Mouse (Mus musculus) lung, adult 18-20 months (tissue): ENCODE results near the gene Evi2a.

Source experiments
- DNase-seq, 2 experiments: peaks; one replicate each; pipeline ENCODE4 v3.0.0; 2022; ENCODE audit warnings: mixed read lengths in 2 of 2

The Evi2a gene

GRCm38 (mm10) chr11:79524310-79524575 is 6.2 kb downstream of the Evi2a start:
- no peak for DNase-seq

- no peak for DNase-seq
These were observed 6.7 kb downstream of the Evi2a start, which contains the start of gene Evi2b for GRCm38 (mm10) chr11:79523560-79524309. TSS of gene Evi2b (minus strand) at chr11:79523762.

- no peak for DNase-seq
These were observed 7.5 kb downstream of the Evi2a start for GRCm38 (mm10) chr11:79522944-79523343.

- DNase-seq, result no peak
These were observed 8.5 kb downstream of the Evi2a start for GRCm38 (mm10) chr11:79521930-79522329.

GRCm38 (mm10) chr11:79520772-79521171 is 9.6 kb downstream of the Evi2a start:
- no peak for DNase-seq

- peak in 1 of 2 experiments; percentile 18 for DNase-seq
These were observed 10.5 kb downstream of the Evi2a start for GRCm38 (mm10) chr11:79519878-79520291.

- no peak for DNase-seq
These were observed 11.1 kb downstream of the Evi2a start for GRCm38 (mm10) chr11:79519299-79519698.

- no peak for DNase-seq
These were observed 14.6 kb downstream of the Evi2a start for GRCm38 (mm10) chr11:79515798-79516197.

GRCm38 (mm10) chr11:79515331-79515730 is 15.1 kb downstream of the Evi2a start:
- no peak for DNase-seq

GRCm38 (mm10) chr11:79511970-79512369 is 18.4 kb downstream of the Evi2a start:
- no peak for DNase-seq

GRCm38 (mm10) chr11:79504506-79504905 is 25.9 kb downstream of the Evi2a start:
- no peak for DNase-seq

GRCm38 (mm10) chr11:79503845-79504244 is 26.6 kb downstream of the Evi2a start, which contains the start of gene Omg:
TSS of gene Omg (minus strand) at chr11:79504084.
- no peak for DNase-seq

- DNase-seq, result no peak
These were observed 27.5 kb downstream of the Evi2a start for GRCm38 (mm10) chr11:79502917-79503316.

- peak in 1 of 2 experiments; percentile 15 for DNase-seq
These were observed 35.2 kb downstream of the Evi2a start for GRCm38 (mm10) chr11:79494976-79495800.

- DNase-seq, result no peak
These were observed 45.7 kb downstream of the Evi2a start for GRCm38 (mm10) chr11:79484721-79485120.

- peak; percentile 12 to 36 for DNase-seq
These were observed 46.4 kb downstream of the Evi2a start for GRCm38 (mm10) chr11:79483876-79484528.

- DNase-seq, result peak in 1 of 2 experiments; percentile 19
These were observed 47.0 kb downstream of the Evi2a start for GRCm38 (mm10) chr11:79483392-79483791.
